ENCODE assay signal across 9 mouse cellular contexts in genomic region chr2:92947981-92948698, GRCm38 (mm10). TPM values are rescaled to one million over a fixed set of nuclear protein-coding genes. Genes with fewer than 3 reads are reported as not detected.
A peak's percentile ranks its signal among the peaks of the same experiment; 100 is the strongest.
DNase-seq lines count a peak whose midpoint lies in the region; ATAC-seq and TF ChIP-seq lines count a peak whose summit lies in the region.
"Had no signal": no experiment of that assay in that cellular context is flagged by ENCODE, and none has a peak within 500 bp of the region (broad histone marks: within the 10 kb centered on the region; RNA-seq: fewer than 3 reads in every experiment).

No protein-coding gene starts in this region.

- WGBS in intestine, embryonic 14.5 days = 6% methylated on average over 12 of the region's 12 CpGs
- WGBS in intestine, postnatal 0 days = 14% methylated on average over 12 of the region's 12 CpGs
- 8% methylated on average over 12 of the region's 12 CpGs for WGBS in embryonic facial prominence, embryonic 12.5 days
- 9% methylated on average over 12 of the region's 12 CpGs for WGBS in hindbrain, embryonic 15.5 days

- no peak for DNase-seq in intestine, embryonic 14.5 days (ENCODE audit: low spot score)
- peak; percentile 62 for DNase-seq in Muller cell, postnatal 12 days (ENCODE audit: inconsistent ontology term)
- peak; percentile 68 for DNase-seq in retina, postnatal 1 day
- DNase-seq in layer of hippocampus, adult 8-10 months (ENCODE audit: low spot score in 2 of 2) = no peak
- no peak for DNase-seq in layer of hippocampus, adult 11-12 months (ENCODE audit: low spot score)

- H3K9ac ChIP-seq in intestine, embryonic 14.5 days (ENCODE audit: low read length) = no peak overlapping the region
- H3K9ac ChIP-seq in intestine, postnatal 0 days (ENCODE audit: low read depth, low read length) = no peak overlapping the region
- no peak overlapping the region for H3K9ac ChIP-seq in embryonic facial prominence, embryonic 12.5 days
- H3K9ac ChIP-seq in hindbrain, embryonic 15.5 days = no peak overlapping the region

- H3K4me1 ChIP-seq in intestine, embryonic 14.5 days (replicated peaks; ENCODE audit: control insufficient read depth, insufficient read depth, low read length) = 0 out of 2 replicates have a peak, but pooled peaks cover 8% of the 10 kb centered on the region
- H3K4me1 ChIP-seq in intestine, postnatal 0 days (replicated peaks; ENCODE audit: control insufficient read depth, insufficient read depth, low read length) = no peaks in the 10 kb centered on the region
- H3K4me1 ChIP-seq in embryonic facial prominence, embryonic 12.5 days = peaks cover 20% of the 10 kb centered on the region
- peaks cover 24% of the 10 kb centered on the region for H3K4me1 ChIP-seq in hindbrain, embryonic 15.5 days (replicated peaks)

- H3K9me3 ChIP-seq in intestine, embryonic 14.5 days (ENCODE audit: control insufficient read depth, low read length) = no peaks in the 10 kb centered on the region
- no peaks in the 10 kb centered on the region for H3K9me3 ChIP-seq in intestine, postnatal 0 days (ENCODE audit: control insufficient read depth)
- no peaks in the 10 kb centered on the region for H3K9me3 ChIP-seq in embryonic facial prominence, embryonic 12.5 days
- no peaks in the 10 kb centered on the region for H3K9me3 ChIP-seq in hindbrain, embryonic 15.5 days

- TF ChIP-seq CTCF in intestine, postnatal 0 days (IDR thresholded peaks at IDR 0.05; ENCODE audit: low read depth) = no peak

- no peaks in the 10 kb centered on the region for H3K27me3 ChIP-seq in intestine, embryonic 14.5 days (replicated peaks; ENCODE audit: control insufficient read depth, insufficient read depth, low read length)
- no peaks in the 10 kb centered on the region for H3K27me3 ChIP-seq in intestine, postnatal 0 days (replicated peaks; ENCODE audit: control insufficient read depth, insufficient read depth, low read length)
- H3K27me3 ChIP-seq in embryonic facial prominence, embryonic 12.5 days = no peaks in the 10 kb centered on the region
- H3K27me3 ChIP-seq in hindbrain, embryonic 15.5 days = no peaks in the 10 kb centered on the region

- no peak overlapping the region for H3K4me2 ChIP-seq in intestine, embryonic 14.5 days (ENCODE audit: low read length)
- no peak overlapping the region for H3K4me2 ChIP-seq in intestine, postnatal 0 days (replicated peaks; ENCODE audit: low read depth)
- peak overlapping the region; percentile 24 for H3K4me2 ChIP-seq in embryonic facial prominence, embryonic 12.5 days (replicated peaks)
- no peak overlapping the region for H3K4me2 ChIP-seq in hindbrain, embryonic 15.5 days

- no peaks in the 10 kb centered on the region for H3K36me3 ChIP-seq in intestine, embryonic 14.5 days (ENCODE audit: control insufficient read depth, insufficient read depth, low read length)
- H3K36me3 ChIP-seq in intestine, postnatal 0 days (ENCODE audit: control insufficient read depth, insufficient read depth) = no peaks in the 10 kb centered on the region
- H3K36me3 ChIP-seq in embryonic facial prominence, embryonic 12.5 days = no peaks in the 10 kb centered on the region
- no peaks in the 10 kb centered on the region for H3K36me3 ChIP-seq in hindbrain, embryonic 15.5 days

- H3K27ac ChIP-seq in intestine, embryonic 14.5 days (ENCODE audit: low read depth) = no peak overlapping the region
- H3K27ac ChIP-seq in intestine, postnatal 0 days (ENCODE audit: low read depth, low read length) = no peak overlapping the region
- H3K27ac ChIP-seq in embryonic facial prominence, embryonic 12.5 days = no peak overlapping the region
- H3K27ac ChIP-seq in hindbrain, embryonic 15.5 days (replicated peaks) = 0 out of 2 replicates have a peak overlapping the region, but pooled peaks have one; percentile 0

- H3K4me3 ChIP-seq in intestine, embryonic 14.5 days (ENCODE audit: low read depth, low read length) = no peak overlapping the region
- no peak overlapping the region for H3K4me3 ChIP-seq in intestine, postnatal 0 days (ENCODE audit: low read depth, low read length)
- no peak overlapping the region for H3K4me3 ChIP-seq in embryonic facial prominence, embryonic 12.5 days
- no peak overlapping the region for H3K4me3 ChIP-seq in hindbrain, embryonic 15.5 days
- H3K4me3 ChIP-seq: megakaryocyte, embryonic 14.5 days had no signal

- ATAC-seq in intestine, embryonic 14.5 days (replicated peaks; ENCODE audit: low FRiP score, low TSS enrichment, low read depth) = 0 out of 2 replicates have a peak, but pooled peaks have one; percentile 49
- no peak for ATAC-seq in intestine, postnatal 0 days
- ATAC-seq in embryonic facial prominence, embryonic 12.5 days (ENCODE audit: insufficient number of reproducible peaks, insufficient read depth, low FRiP score, low TSS enrichment) = no peak
- ATAC-seq in hindbrain, embryonic 15.5 days (ENCODE audit: low FRiP score, low read depth) = peak; percentile 74

RNA-seq across cellular contexts. Expression of gene Syt13, which starts 33.2 kb away (rescaled TPM):
- polyA plus RNA-seq in intestine, embryonic 14.5 days (2014; fragmentation: Nextera tagmentation; extraction: Ambion mirVana) = 4.8 and 7.7 TPM in 2 replicates
- 1.7 and 2.5 TPM in 2 replicates for polyA plus RNA-seq in intestine, postnatal 0 days (2015; fragmentation: Nextera tagmentation; extraction: Ambion mirVana)
- polyA plus RNA-seq in embryonic facial prominence, embryonic 12.5 days (2016; fragmentation: Nextera tagmentation; extraction: Ambion mirVana) = 11.3 and 12.0 TPM in 2 replicates
- 46.5 and 49.9 TPM in 2 replicates for polyA plus RNA-seq in hindbrain, embryonic 15.5 days (2015; fragmentation: Nextera tagmentation; extraction: Ambion mirVana)
- total RNA-seq in layer of hippocampus, adult 8-10 months (2022) = 100 to 1,000 TPM; 125 to 148 (median 136) TPM

Comparison
In these comparisons a context has a peak if more than half of its experiments do, and no peak if none do; other contexts are left out.
1. ATAC-seq: peak in intestine, embryonic 14.5 days (single experiment) and hindbrain, embryonic 15.5 days (single experiment); none in intestine, postnatal 0 days (single experiment) and embryonic facial prominence, embryonic 12.5 days (single experiment).
2. DNase-seq: peak in Muller cell, postnatal 12 days (single experiment) and retina, postnatal 1 day (single experiment); none in intestine, embryonic 14.5 days (single experiment), layer of hippocampus, adult 8-10 months (0 of 2) and layer of hippocampus, adult 11-12 months (single experiment).